1 mouse cellular context compared by ENCODE assay signal in the genomic region with DNA sequence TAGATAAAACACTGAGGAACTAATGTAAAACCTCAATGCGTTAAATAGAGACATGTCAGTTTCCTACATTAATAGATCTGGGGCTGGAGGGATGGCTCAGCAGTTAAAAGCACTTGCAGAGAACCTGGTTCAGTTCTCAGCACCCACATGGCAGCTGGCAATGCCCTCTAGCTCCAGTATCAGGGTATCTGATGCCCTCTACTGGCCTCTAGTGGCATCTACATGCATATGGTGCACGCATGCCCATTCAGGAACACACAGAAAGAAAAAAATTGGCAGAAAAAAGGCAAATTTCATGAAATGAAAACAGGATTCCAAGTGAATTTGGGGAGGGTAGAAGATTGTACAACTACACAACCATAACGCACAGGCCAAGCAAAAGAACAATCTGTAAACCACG.
TF ChIP-seq lines count a peak whose summit lies in the region.

No protein-coding gene starts in this region.

TF ChIP-seq in CH12.LX, 34 proteins besides CTCF, POLR2A, EP300 and RAD21 (continued from another document):
- TF ChIP-seq HCFC1 (IDR thresholded peaks at IDR 0.05; ENCODE audit: low read depth, low read length) (no peak), SIN3A (IDR thresholded peaks at IDR 0.05; ENCODE audit: low read length) (no peak), JUN (IDR thresholded peaks at IDR 0.05; ENCODE audit: insufficient read depth, low read depth, low read length) (no peak), ELF1 (IDR thresholded peaks at IDR 0.05; ENCODE audit: low read depth, low read length) (no peak), PAX5 (IDR thresholded peaks at IDR 0.05; ENCODE audit: low read length) (no peak), RCOR1 (conservative IDR thresholded peaks at IDR 0.05; ENCODE audit: low read depth, low read length) (no peak), ZC3H11A (IDR thresholded peaks at IDR 0.05; ENCODE audit: low read depth, low read length) (no peak), JUND (conservative IDR thresholded peaks at IDR 0.05; ENCODE audit: low read depth, low read length) (no peak), MYC (IDR thresholded peaks at IDR 0.05; ENCODE audit: low read depth, low read length) (no peak), USF2 (conservative IDR thresholded peaks at IDR 0.05; ENCODE audit: low read depth, low read length) (no peak), UBTF (IDR thresholded peaks at IDR 0.05; ENCODE audit: low read depth, low read length) (no peak), E2F4 (IDR thresholded peaks at IDR 0.05; ENCODE audit: insufficient replicate concordance, low read depth, low read length) (no peak)
